Mouse (Mus musculus): ENCODE data around the gene Scarb1. TPM values are rescaled to one million over a fixed set of nuclear protein-coding genes. Genes with fewer than 3 reads are reported as not detected.
A peak's percentile ranks its signal among the peaks of the same experiment; 100 is the strongest.

The Scarb1 gene
- polyA plus RNA-seq, 1 experiment from 2014 or later = 62.6 TPM

DNA sequence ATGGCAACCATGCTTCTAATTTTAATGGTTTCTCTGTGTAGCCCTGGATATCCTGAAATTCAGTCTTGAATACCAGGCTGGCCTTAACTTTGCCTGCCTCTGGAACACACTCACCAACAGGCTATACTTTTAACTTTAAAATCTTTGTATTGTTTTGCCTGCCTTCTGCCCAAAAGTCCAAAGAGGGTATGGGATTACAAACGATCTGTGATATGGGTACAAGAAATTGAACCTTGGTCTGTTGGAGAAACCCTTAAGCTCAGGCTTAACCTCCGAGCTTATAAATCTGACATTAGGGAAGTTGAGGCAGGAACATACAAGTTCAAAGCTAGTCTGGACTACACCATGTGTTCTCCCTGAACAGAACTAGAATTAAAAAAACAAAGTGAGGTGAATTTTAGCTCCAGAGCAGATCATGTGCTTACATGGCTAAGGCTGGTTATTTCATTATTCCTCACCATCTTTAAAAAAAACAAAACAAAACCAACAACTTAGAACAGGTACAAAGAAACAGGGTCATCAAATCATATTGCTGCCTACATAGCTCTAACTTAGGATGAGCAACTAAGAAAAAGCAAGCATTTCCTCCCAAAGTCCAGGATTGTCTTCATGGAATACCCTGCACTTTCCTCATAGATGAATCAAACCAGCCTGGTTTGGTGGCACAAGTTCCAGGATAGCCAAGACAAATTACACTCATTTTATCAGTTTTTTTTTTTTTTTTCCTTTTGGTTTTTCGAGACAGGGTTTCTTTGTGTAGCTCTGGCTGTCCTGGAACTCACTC, 42.9 kb upstream of the Scarb1 start:
- WGBS = 83% methylated on average over 3 of the region's 3 CpGs

DNA sequence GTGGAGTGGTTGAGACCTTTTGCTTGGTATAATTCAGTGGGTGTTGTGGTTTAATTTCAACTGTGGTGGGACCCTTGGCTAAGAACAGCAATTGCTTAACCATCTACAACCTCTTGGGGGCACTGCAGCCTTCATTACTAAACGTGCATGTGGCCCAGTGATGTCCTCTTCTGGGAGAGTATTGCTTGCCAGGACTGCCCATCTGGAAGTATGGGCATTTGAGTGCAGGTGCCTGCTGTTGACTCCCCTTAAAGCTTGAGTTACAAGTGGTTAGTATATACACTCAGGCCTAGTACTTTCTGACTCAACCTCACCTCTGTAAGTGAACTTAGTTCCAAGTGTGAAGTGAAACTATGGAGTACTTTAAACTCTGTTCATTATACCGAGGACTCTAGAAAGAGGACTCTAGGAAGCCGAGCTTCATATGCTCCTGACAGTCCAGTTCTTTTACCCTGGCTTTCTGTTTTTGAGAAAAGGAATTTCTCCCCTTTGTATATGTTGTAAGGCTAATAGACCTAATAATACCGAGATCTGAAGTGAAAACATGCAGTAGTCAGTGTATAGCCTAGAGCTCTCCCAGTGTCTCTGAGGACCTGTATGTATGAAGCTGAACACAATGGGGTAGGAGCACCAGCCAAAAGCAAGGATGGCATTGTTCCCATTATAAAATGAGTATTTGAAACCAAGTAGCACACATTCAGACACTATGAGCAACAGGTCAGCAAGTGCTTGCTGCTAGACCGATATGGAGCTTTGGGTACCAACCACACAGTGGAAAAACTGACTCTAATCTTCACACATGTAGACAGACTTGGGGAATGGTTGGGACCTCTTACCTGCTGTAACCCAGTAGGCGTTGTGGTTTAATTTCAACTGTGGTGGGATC, 42.0 kb upstream of the Scarb1 start:
- Histone ChIP-seq H3K9me3 (ENCODE audit: control insufficient read depth, low read length) (no peaks in the 10 kb centered on the region), H3K27me3 (replicated peaks; ENCODE audit: control insufficient read depth, insufficient read depth, low read length) (no peaks in the 10 kb centered on the region), H3K4me2 (ENCODE audit: low read length) (no peak overlapping the region), H3K9ac (ENCODE audit: low read depth, low read length) (no peak overlapping the region), H3K4me3 (ENCODE audit: low read length) (no peak overlapping the region), H3K36me3 (ENCODE audit: control insufficient read depth, insufficient read depth, low read length) (peaks cover 14% of the 10 kb centered on the region), H3K27ac (ENCODE audit: low read depth, low read length) (no peak overlapping the region), H3K4me1 (ENCODE audit: control insufficient read depth, insufficient read depth, low read depth, low read length) (peaks cover 12% of the 10 kb centered on the region)
- peak; percentile 61 for ATAC-seq
- WGBS = 47% methylated on average over 6 of the region's 6 CpGs

More for the DNA sequence above, 42.9 kb upstream of the Scarb1 start:
- Histone ChIP-seq H3K9ac (ENCODE audit: low read depth, low read length) (no peak overlapping the region), H3K4me3 (ENCODE audit: low read length) (no peak overlapping the region), H3K4me2 (ENCODE audit: low read length) (no peak overlapping the region), H3K9me3 (ENCODE audit: control insufficient read depth, low read length) (no peaks in the 10 kb centered on the region), H3K27ac (ENCODE audit: low read depth, low read length) (no peak overlapping the region), H3K27me3 (replicated peaks; ENCODE audit: control insufficient read depth, insufficient read depth, low read length) (no peaks in the 10 kb centered on the region), H3K4me1 (ENCODE audit: control insufficient read depth, insufficient read depth, low read depth, low read length) (peaks cover 19% of the 10 kb centered on the region), H3K36me3 (ENCODE audit: control insufficient read depth, insufficient read depth, low read length) (peaks cover 14% of the 10 kb centered on the region)
- ATAC-seq = no peak

DNA sequence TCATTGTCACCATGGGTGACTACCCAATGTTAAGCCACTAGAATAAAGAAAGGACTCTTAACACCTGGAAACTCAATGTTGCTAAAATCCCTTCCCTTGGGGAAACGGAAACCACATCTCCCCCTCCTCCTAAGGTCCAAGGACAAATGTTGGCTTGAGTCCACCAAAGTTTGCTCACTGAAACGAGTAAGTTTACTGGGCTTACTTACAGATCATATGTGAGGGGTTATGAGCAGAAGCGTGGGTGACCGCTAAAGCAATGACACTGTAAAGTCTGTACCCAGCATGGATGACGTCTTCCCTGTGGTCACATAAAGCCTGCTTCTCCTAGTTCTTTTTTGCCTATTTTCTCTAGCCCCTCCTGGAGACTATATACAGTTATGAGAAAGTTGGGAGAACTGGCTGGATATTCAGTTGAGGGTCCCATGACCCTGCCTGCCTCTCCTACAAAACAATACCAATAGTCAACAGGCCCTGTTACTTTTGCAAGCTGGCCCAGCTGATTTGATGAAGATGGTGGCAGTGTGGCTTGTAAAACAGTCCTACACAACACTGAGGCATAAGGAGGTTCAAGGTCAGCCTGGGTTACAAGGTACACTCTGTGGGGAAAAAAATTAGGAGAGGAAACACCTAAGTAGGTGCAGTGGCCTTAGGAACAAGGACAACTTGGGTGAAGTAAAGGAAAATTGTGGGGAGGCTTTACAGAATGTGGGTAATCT, 41.2 kb upstream of the Scarb1 start:
- H3K9me3 ChIP-seq (ENCODE audit: control insufficient read depth, low read length) = no peaks in the 10 kb centered on the region
- H3K36me3 ChIP-seq (ENCODE audit: control insufficient read depth, insufficient read depth, low read length) = peaks cover 14% of the 10 kb centered on the region
- peaks cover 12% of the 10 kb centered on the region for H3K4me1 ChIP-seq (ENCODE audit: control insufficient read depth, insufficient read depth, low read depth, low read length)
- WGBS = 81% methylated on average over 5 of the region's 5 CpGs
- no peak overlapping the region for H3K9ac ChIP-seq (ENCODE audit: low read depth, low read length)
- H3K4me2 ChIP-seq (ENCODE audit: low read length) = no peak overlapping the region
- no peaks in the 10 kb centered on the region for H3K27me3 ChIP-seq (replicated peaks; ENCODE audit: control insufficient read depth, insufficient read depth, low read length)
- H3K4me3 ChIP-seq (ENCODE audit: low read length) = no peak overlapping the region
- peak; percentile 52 for ATAC-seq
- no peak overlapping the region for H3K27ac ChIP-seq (ENCODE audit: low read depth, low read length)

DNA sequence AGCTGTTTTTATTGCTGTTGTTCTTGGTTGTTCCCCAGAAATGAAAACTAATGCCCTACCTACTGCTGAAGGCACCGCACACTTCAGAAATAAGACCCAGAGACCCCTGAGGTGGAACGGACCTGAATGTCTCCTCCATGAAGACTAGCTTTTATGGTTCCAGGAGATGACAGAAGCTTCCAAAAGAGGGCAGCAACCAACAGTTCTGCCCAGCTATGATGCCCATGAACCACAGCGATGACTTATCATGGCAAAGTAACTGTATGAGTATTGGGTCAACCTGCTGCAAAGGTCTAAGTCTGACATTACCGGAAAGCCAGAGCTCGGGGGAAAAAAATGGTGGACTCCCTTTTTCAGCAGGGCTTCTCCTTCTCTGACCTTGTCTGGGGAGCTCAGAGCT, 38.0 kb upstream of the Scarb1 start:
- H3K36me3 ChIP-seq (ENCODE audit: control insufficient read depth, insufficient read depth, low read length) = no peaks in the 10 kb centered on the region
- no peak overlapping the region for H3K27ac ChIP-seq (ENCODE audit: low read depth, low read length)
- ATAC-seq = no peak
- no peaks in the 10 kb centered on the region for H3K9me3 ChIP-seq (ENCODE audit: control insufficient read depth, low read length)
- H3K4me2 ChIP-seq (ENCODE audit: low read length) = no peak overlapping the region
- H3K4me1 ChIP-seq (ENCODE audit: control insufficient read depth, insufficient read depth, low read depth, low read length) = no peaks in the 10 kb centered on the region
- WGBS = 84% methylated on average over 5 of the region's 5 CpGs
- H3K4me3 ChIP-seq (ENCODE audit: low read length) = no peak overlapping the region
- H3K9ac ChIP-seq (ENCODE audit: low read depth, low read length) = no peak overlapping the region
- no peaks in the 10 kb centered on the region for H3K27me3 ChIP-seq (replicated peaks; ENCODE audit: control insufficient read depth, insufficient read depth, low read length)

DNA sequence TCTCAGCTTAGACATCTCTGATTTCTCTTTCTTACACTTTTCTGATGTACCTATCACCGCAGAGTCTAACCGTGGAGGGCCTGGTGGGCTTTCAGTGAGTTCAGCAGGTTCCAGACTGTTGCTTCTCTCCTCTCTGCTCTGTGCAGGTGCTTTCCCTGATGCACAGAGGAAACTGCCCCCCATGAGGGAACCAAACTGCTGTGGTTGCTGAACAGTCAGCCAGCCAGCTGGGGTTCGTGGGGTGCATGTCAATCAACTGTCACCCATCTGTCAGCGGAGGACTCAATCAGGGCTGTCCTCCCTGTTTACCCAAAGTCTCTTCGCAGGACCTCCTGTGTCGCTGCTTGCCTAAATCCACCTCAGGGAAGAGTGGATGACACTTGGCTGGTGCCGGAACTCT, 36.3 kb upstream of the Scarb1 start:
- Histone ChIP-seq H3K9ac (ENCODE audit: low read depth, low read length) (no peak overlapping the region), H3K4me3 (ENCODE audit: low read length) (no peak overlapping the region), H3K27ac (ENCODE audit: low read depth, low read length) (no peak overlapping the region), H3K27me3 (replicated peaks; ENCODE audit: control insufficient read depth, insufficient read depth, low read length) (no peaks in the 10 kb centered on the region), H3K4me2 (ENCODE audit: low read length) (no peak overlapping the region), H3K4me1 (ENCODE audit: control insufficient read depth, insufficient read depth, low read depth, low read length) (no peaks in the 10 kb centered on the region), H3K36me3 (ENCODE audit: control insufficient read depth, insufficient read depth, low read length) (no peaks in the 10 kb centered on the region), H3K9me3 (ENCODE audit: control insufficient read depth, low read length) (no peaks in the 10 kb centered on the region)
- 63% methylated on average over 7 of the region's 7 CpGs for WGBS
- ATAC-seq = no peak

DNA sequence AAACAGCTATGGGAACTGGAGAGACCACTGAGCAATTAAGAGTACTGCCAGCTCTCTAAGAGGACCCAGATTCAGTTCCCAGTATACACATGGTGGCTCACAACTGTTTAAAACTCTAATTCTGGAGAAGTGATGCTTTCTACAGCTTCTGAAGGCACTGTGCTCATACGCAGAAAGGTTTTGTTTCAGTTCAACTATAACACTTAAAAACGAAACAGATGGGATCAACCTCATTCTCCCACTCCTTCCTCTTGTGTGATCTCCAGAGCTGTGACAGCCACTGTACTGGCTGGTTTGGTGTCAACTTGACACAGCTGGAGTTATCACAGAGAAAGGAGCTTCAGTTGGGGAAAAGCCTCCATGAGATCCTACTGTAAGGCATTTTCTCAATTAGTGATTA, 35.0 kb upstream of the Scarb1 start:
- Histone ChIP-seq H3K4me3 (ENCODE audit: low read length) (no peak overlapping the region), H3K4me1 (ENCODE audit: control insufficient read depth, insufficient read depth, low read depth, low read length) (no peaks in the 10 kb centered on the region), H3K27ac (ENCODE audit: low read depth, low read length) (no peak overlapping the region), H3K27me3 (replicated peaks; ENCODE audit: control insufficient read depth, insufficient read depth, low read length) (no peaks in the 10 kb centered on the region), H3K4me2 (ENCODE audit: low read length) (no peak overlapping the region), H3K9me3 (ENCODE audit: control insufficient read depth, low read length) (no peaks in the 10 kb centered on the region), H3K36me3 (ENCODE audit: control insufficient read depth, insufficient read depth, low read length) (no peaks in the 10 kb centered on the region), H3K9ac (ENCODE audit: low read depth, low read length) (no peak overlapping the region)
- WGBS = 89% methylated on average over 2 of the region's 2 CpGs
- ATAC-seq = no peak

DNA sequence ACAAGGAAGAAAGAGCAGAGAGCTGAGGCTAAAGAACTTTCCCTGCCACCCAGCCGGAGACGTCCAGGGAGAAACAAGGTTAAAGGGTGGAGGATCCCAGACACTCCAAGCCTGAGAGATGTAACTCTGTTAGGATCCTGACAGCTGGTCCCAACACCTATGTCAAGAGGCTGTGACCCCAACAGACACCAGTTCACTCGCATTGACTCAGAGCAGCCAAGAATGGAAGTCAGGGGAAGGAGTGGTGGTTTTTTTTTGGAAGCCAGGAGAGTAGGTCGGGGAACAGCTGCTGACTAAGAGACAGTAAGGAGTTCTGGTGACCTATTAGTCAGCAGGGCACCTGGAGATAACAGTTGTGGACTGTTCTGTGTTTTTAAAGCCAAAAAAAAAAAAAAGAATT, 31.1 kb upstream of the Scarb1 start:
- no peaks in the 10 kb centered on the region for H3K4me1 ChIP-seq (ENCODE audit: control insufficient read depth, insufficient read depth, low read depth, low read length)
- H3K36me3 ChIP-seq (ENCODE audit: control insufficient read depth, insufficient read depth, low read length) = no peaks in the 10 kb centered on the region
- no peaks in the 10 kb centered on the region for H3K27me3 ChIP-seq (replicated peaks; ENCODE audit: control insufficient read depth, insufficient read depth, low read length)
- H3K9me3 ChIP-seq (ENCODE audit: control insufficient read depth, low read length) = no peaks in the 10 kb centered on the region
- H3K4me2 ChIP-seq (ENCODE audit: low read length) = no peak overlapping the region
- WGBS = 85% methylated on average over 4 of the region's 4 CpGs
- H3K27ac ChIP-seq (ENCODE audit: low read depth, low read length) = no peak overlapping the region
- H3K9ac ChIP-seq (ENCODE audit: low read depth, low read length) = no peak overlapping the region
- no peak overlapping the region for H3K4me3 ChIP-seq (ENCODE audit: low read length)
- ATAC-seq = no peak

DNA sequence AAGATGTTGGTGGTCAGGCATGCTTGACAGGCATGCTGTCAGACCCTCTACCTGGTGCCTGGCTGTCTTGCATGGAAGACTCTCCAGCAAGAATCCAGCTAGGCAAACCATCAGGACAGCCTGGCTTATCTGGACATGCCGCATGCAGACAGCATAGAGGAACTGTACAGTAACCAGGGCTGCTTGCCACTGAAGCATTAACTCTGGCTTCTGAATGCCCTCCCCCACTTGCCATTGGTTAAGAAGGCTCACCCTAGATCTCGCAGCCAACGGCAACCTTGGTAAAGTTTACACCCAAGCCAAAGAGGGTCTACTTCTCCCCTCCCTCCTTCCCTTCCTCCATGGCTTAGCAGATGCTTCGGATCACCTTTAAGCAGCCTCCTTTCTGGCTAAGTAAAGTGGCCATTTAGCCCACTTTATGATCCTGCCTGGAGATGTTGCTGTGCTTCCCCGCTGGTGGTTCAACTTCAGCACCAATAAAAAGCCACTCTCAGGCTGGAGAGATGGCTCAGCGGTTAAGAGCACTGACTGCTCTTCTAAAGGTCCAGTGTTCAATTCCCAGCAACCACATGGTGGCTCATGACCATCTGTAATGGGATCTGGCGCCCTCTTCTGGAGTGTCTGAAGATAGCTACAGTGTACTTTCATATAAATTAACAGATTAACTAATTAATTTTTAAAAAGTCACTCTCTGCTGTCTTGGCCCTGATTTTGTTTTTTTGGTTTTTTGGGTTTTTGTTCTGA, 30.2 kb upstream of the Scarb1 start:
- no peak for ATAC-seq
- Histone ChIP-seq H3K4me3 (ENCODE audit: low read length) (no peak overlapping the region), H3K36me3 (ENCODE audit: control insufficient read depth, insufficient read depth, low read length) (no peaks in the 10 kb centered on the region), H3K4me1 (ENCODE audit: control insufficient read depth, insufficient read depth, low read depth, low read length) (no peaks in the 10 kb centered on the region), H3K4me2 (ENCODE audit: low read length) (no peak overlapping the region), H3K27me3 (replicated peaks; ENCODE audit: control insufficient read depth, insufficient read depth, low read length) (no peaks in the 10 kb centered on the region), H3K27ac (ENCODE audit: low read depth, low read length) (no peak overlapping the region), H3K9ac (ENCODE audit: low read depth, low read length) (no peak overlapping the region), H3K9me3 (ENCODE audit: control insufficient read depth, low read length) (no peaks in the 10 kb centered on the region)
- 78% methylated on average over 7 of the region's 7 CpGs for WGBS

Data from hindbrain, embryonic 16.5 days (tissue).